Mouse (Mus musculus) G1E (cell line): ENCODE data around the gene Shb. TPM values are rescaled to one million over a fixed set of nuclear protein-coding genes. Genes with fewer than 3 reads are reported as not detected.

ENCODE experiments used
- ATAC-seq: 2 replicates; pipeline ENCODE4 v1.8.0; 2016; ENCODE audit warnings: mild to moderate bottlenecking; ENCODE audit not compliant: insufficient number of reproducible peaks, poor library complexity, low FRiP score, severe bottlenecking; ENCODE audit errors: extremely low read depth
- DNase-seq: peaks from one replicate; pipeline ENCODE4 v3.0.0; 2012; ENCODE audit warnings: low spot score
- H3K27me3 ChIP-seq: 2 replicates; pipeline ENCODE4 v1.6.1; 2012; ENCODE audit warnings: mild to moderate bottlenecking, low read length, inconsistent platforms; ENCODE audit not compliant: insufficient read depth
- H3K36me3 ChIP-seq: replicated peaks from 2 replicates; pipeline ENCODE3; 2012; ENCODE audit warnings: mild to moderate bottlenecking, inconsistent platforms
- H3K4me1 ChIP-seq: 2 replicates; pipeline ENCODE4 v1.6.1; 2012; ENCODE audit warnings: low read depth, low read length, inconsistent platforms, mixed read lengths; ENCODE audit not compliant: insufficient read depth
- H3K4me3 ChIP-seq: 2 replicates; pipeline ENCODE4 v1.5.1; 2012; ENCODE audit warnings: low read depth, mild to moderate bottlenecking, inconsistent platforms, low read length, moderate library complexity, mixed read lengths
- H3K9me3 ChIP-seq: replicated peaks from 2 replicates; pipeline ENCODE4 v1.6.1; 2012; ENCODE audit warnings: inconsistent platforms
- CTCF ChIP-seq: IDR thresholded peaks from 2 replicates; pipeline ENCODE4 v1.5.1; 2012; ENCODE audit warnings: low read depth, low read length, inconsistent platforms, mixed read lengths
- GATA1 ChIP-seq: IDR thresholded peaks from 2 replicates; pipeline ENCODE4 v1.6.1; 2012; ENCODE audit warnings: borderline replicate concordance, low read length, inconsistent platforms, mixed read lengths
- GATA2 ChIP-seq: IDR thresholded peaks from 2 replicates; pipeline ENCODE4 v1.6.1; 2012; ENCODE audit warnings: low read depth, low read length, inconsistent platforms, borderline replicate concordance
- POLR2AphosphoS5 ChIP-seq: IDR thresholded peaks from 2 replicates; pipeline ENCODE4 v1.6.1; 2012; ENCODE audit warnings: low read depth, low read length, inconsistent platforms; ENCODE audit not compliant: insufficient replicate concordance
- TAL1 ChIP-seq: conservative IDR thresholded peaks from 2 replicates; pipeline ENCODE4 v1.6.1; 2012; ENCODE audit warnings: low read depth, low read length, inconsistent platforms, mixed read lengths
- polyA plus RNA-seq: library from polyadenylated mRNA; stranded (reverse); fragments of >175 nt; gene quantifications from 2 replicates; pipeline ENCODE4 v1.2.3, GENCODE M21; 2012
- total RNA-seq, 2 experiments: library from RNA; stranded (forward) in 1 of 2; stranded (reverse) in 1 of 2; fragments of 200-1000 nt in 1 of 2; fragments of >200 nt in 1 of 2; fragmentation: Nextera tagmentation in 1 of 2; gene quantifications; 2 replicates each; pipeline ENCODE4 v1.2.3; 2014 to 2017

The Shb gene
- total and polyA plus RNA-seq, 3 experiments, result not detected

DNA sequence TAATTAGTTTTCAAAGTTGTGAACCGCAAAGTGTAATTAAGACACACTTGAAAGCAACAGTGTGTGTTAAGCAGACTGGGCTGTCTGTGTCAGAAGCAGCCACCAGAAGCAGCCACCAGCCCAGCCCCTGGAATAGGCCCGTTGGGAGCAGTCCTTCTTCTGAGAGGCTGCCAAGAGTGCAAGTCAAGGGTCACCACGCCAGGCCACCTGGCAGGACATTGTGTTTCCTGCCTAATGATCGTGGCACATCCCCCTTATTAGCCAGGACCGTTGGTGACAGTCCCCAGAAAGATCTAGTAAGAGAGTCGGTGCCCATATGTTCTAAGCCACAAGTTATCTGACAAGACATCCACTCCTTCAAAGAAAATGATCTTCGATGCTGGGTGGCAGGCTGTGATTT, 70.6 kb downstream of the Shb start:
- TF ChIP-seq GATA2 (no peak), TAL1 (no peak), POLR2AphosphoS5 (no peak), GATA1 (no peak), CTCF (no peak)
- H3K9me3 ChIP-seq, result no peaks in the 10 kb centered on the region
- H3K4me3 ChIP-seq, result no peak overlapping the region
- no peak for DNase-seq
- H3K4me1 ChIP-seq, result no peaks in the 10 kb centered on the region
- peaks cover 39% of the 10 kb centered on the region for H3K27me3 ChIP-seq
- no peaks in the 10 kb centered on the region for H3K36me3 ChIP-seq
- no peak for ATAC-seq

DNA sequence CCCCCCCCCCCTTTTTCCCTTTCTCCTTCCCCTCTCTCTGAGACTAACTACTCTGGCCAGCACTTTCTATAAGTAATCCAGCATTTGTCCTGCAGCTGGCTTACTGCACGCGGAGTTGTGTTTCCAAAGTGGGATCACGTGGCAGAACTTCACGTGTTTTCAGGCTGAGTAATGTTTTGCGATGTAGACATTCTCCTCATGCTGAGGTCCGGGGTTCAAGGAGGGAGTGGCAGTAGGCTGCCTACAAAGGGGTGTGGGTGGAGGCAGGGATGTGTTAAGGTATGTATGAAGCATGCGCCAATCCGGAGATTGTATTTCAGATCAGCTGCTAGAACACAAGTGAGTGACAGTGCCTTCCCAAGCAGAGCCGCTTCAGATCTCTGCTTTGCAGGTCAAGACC, 72.9 kb downstream of the Shb start:
- no peak for DNase-seq
- Histone ChIP-seq H3K9me3 (no peaks in the 10 kb centered on the region), H3K27me3 (peaks cover 30% of the 10 kb centered on the region), H3K4me1 (no peaks in the 10 kb centered on the region), H3K36me3 (no peaks in the 10 kb centered on the region), H3K4me3 (no peak overlapping the region)
- TF ChIP-seq CTCF, result no peak
- TF ChIP-seq POLR2AphosphoS5, result no peak
- TF ChIP-seq GATA1, result no peak
- TF ChIP-seq GATA2, result no peak
- TF ChIP-seq TAL1, result no peak
- ATAC-seq, result no peak

DNA sequence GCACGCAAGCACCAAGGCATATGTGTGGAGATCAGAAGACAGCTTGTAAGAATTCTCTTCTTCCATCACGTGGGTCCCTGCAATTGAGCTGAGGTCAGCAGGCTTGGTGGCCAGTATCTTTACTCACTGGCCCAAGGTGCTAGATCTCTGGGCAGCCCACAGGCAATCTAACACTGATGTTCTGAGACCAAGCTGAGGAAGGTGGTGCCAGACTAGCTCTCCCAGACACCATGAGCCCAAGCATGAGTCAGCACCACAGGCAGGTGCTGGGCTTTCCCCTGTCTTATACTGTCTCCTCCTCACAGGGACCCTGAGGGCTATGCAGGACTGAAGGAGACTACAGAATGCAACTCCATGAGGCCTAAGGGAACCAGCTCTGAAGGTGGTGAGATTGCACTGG, 74.7 kb downstream of the Shb start:
- ATAC-seq (no peak), DNase-seq (no peak)
- Histone ChIP-seq H3K36me3 (no peaks in the 10 kb centered on the region), H3K4me1 (peaks cover 4% of the 10 kb centered on the region; the same call in 1 of the 2 replicates), H3K4me3 (no peak overlapping the region), H3K27me3 (peaks cover 29% of the 10 kb centered on the region), H3K9me3 (no peaks in the 10 kb centered on the region)
- TF ChIP-seq POLR2AphosphoS5 (no peak), GATA2 (no peak), TAL1 (no peak), GATA1 (no peak), CTCF (no peak)

DNA sequence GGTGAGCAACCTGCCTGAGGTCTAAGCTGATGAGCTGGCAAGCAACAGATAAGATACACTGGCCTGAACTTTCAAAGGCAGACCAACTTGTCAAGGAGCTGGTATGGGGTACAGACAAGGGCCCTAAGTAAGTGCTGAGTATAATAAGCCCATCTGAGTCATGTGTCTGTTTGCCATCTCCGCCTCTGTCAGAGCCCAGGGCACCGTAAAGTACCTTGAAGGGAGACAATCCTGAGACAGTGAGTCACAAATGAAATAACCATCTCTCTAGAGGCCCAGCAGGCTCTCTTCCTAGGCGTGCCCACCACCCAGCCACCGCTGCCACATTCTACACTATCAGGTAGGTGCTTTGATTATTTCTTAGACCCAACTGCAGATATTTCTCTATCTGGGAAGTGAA, 77.3 kb downstream of the Shb start:
- DNase-seq (no peak), ATAC-seq (no peak)
- TF ChIP-seq TAL1 (no peak), GATA2 (no peak), POLR2AphosphoS5 (no peak), CTCF (no peak), GATA1 (no peak)
- Histone ChIP-seq H3K4me1 (peaks cover 6% of the 10 kb centered on the region; the same call in 1 of the 2 replicates), H3K27me3 (peaks cover 37% of the 10 kb centered on the region), H3K36me3 (no peaks in the 10 kb centered on the region), H3K9me3 (no peaks in the 10 kb centered on the region), H3K4me3 (no peak overlapping the region)

DNA sequence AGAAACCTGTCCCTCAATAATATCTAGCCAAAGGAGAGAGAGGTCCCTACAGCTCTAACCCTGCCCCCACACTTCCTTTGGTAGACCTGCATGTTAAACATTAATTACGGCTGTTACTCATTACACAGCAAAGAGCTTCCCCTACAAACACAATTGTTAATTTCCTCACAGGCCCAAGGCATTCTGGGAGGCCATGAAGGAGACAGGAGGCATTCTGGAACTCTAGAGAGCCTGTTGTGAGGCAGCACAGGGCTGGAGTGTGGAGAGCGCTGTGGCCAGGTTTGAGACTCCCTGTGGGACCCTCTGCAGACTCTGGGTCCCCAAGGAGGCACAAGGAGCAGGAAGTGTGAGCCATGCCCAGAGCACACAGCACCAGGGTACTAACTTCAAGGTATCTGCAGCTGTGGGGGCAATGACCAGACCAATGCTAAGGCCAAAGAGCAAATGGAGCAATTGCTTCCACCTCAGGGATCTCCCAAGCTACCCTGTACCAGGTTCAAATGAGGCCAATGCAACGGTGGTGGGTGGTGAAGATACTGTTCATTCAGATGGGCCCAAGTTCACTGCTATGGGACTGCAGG, 78.9 kb downstream of the Shb start:
- peaks cover 6% of the 10 kb centered on the region; the same call in 1 of the 2 replicates for H3K4me1 ChIP-seq
- ATAC-seq, result no peak

DNA sequence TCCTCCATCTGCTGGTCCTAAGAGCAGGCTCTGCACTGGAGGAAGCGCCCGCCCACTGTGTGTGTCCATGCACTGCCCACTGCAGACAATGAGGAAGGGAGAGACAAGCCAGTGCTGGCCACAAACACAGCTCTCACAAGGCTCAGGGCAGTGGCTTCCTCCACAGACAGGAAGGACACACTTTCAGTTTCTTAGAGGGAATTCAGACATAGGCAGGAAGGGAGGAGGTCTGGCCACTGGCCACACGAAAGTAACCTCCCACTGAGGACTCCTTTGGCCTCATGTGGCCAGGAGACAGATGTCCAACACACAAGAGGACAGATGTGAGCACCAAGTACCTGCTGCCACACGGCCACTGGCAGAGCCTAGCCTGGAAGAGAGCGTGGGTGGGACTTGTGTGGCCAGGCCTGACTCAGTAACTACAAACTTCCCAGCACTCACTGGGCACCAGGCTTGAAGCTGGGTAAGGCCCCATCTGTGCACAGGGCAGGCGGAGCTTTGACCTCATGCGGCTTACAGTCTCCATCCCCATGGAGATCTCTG, 79.6 kb downstream of the Shb start:
- Histone ChIP-seq H3K27me3 (peaks cover 24% of the 10 kb centered on the region), H3K4me3 (0 out of 2 replicates have a peak overlapping the region, but pooled peaks have one; percentile 10), H3K4me1 (peaks cover 6% of the 10 kb centered on the region; the same call in 1 of the 2 replicates), H3K9me3 (no peaks in the 10 kb centered on the region), H3K36me3 (no peaks in the 10 kb centered on the region)
- ATAC-seq (no peak), DNase-seq (no peak)
- no peak for TF ChIP-seq GATA1
- no peak for TF ChIP-seq POLR2AphosphoS5
- TF ChIP-seq GATA2, result no peak
- no peak for TF ChIP-seq CTCF
- TF ChIP-seq TAL1, result no peak

More for the DNA sequence above, 78.9 kb downstream of the Shb start:
- Histone ChIP-seq H3K9me3 (no peaks in the 10 kb centered on the region), H3K27me3 (peaks cover 29% of the 10 kb centered on the region), H3K36me3 (no peaks in the 10 kb centered on the region), H3K4me3 (no peak overlapping the region)
- no peak for TF ChIP-seq TAL1
- TF ChIP-seq CTCF, result no peak
- TF ChIP-seq GATA1, result no peak
- no peak for TF ChIP-seq GATA2
- no peak for TF ChIP-seq POLR2AphosphoS5
- no peak for DNase-seq
